Mouse (Mus musculus) forebrain, embryonic 15.5 days (tissue): ENCODE measurements around the gene Hoxc6. TPM values are rescaled to one million over a fixed set of nuclear protein-coding genes. Genes with fewer than 3 reads are reported as not detected.
A peak's percentile ranks its signal among the peaks of the same experiment; 100 is the strongest.

ENCODE experiments used
- ATAC-seq: fragments of 200-750 bp; cut with Nextera tagmentation; replicated peaks from 2 replicates; pipeline ENCODE4 v1.8.0; 2017; ENCODE audit warnings: mild to moderate bottlenecking, moderate TSS enrichment, moderate library complexity
- H3K27ac ChIP-seq: fragments of 300-500 bp; sonication (generic); replicated peaks from 2 replicates; pipeline ENCODE4 v1.5.1; 2015; ENCODE audit warnings: mild to moderate bottlenecking, inconsistent platforms
- H3K27me3 ChIP-seq: fragments of 300-500 bp; sonication (generic); 2 replicates; pipeline ENCODE4 v1.6.1; 2015; ENCODE audit warnings: inconsistent platforms
- H3K36me3 ChIP-seq: fragments of 300-500 bp; sonication (generic); 2 replicates; pipeline ENCODE4 v1.6.1; 2015; ENCODE audit warnings: mild to moderate bottlenecking, inconsistent platforms
- H3K4me1 ChIP-seq: fragments of 300-500 bp; sonication (generic); 2 replicates; pipeline ENCODE4 v1.6.1; 2015; ENCODE audit warnings: inconsistent platforms
- H3K4me2 ChIP-seq: fragments of 300-500 bp; sonication (generic); replicated peaks from 2 replicates; pipeline ENCODE4 v1.6.1; 2015; ENCODE audit warnings: mild to moderate bottlenecking, inconsistent platforms
- H3K4me3 ChIP-seq: fragments of 300-500 bp; sonication (generic); 2 replicates; pipeline ENCODE4 v1.5.1; 2015; ENCODE audit warnings: mild to moderate bottlenecking, inconsistent platforms
- H3K9ac ChIP-seq: fragments of 300-500 bp; sonication (generic); replicated peaks from 2 replicates; pipeline ENCODE4 v1.6.1; 2015; ENCODE audit warnings: mild to moderate bottlenecking, inconsistent platforms
- H3K9me3 ChIP-seq: fragments of 300-500 bp; sonication (generic); 2 replicates; pipeline ENCODE4 v1.6.1; 2016; ENCODE audit warnings: inconsistent platforms
- WGBS: fragments of 180-500 bp; shearing (Covaris S2); methylation state at CpG from one replicate; pipeline ENCODE4 v1.1.7; 2015; ENCODE audit warnings: mixed read lengths; 5-methylcytosine and 5-hydroxymethylcytosine counted together
- polyA plus RNA-seq: library from polyadenylated mRNA; unstranded; fragments of >200 nt; fragmentation: Nextera tagmentation; extraction: Ambion mirVana; gene quantifications from 2 replicates; pipeline ENCODE4 v1.2.1, GENCODE M21; 2015

Gene Hoxc6
- polyA plus RNA-seq, 1 experiment from 2014 or later, result not detected

- WGBS, result under 1% methylated on average over 28 of the region's 28 CpGs
- no peaks in the 10 kb centered on the region for H3K9me3 ChIP-seq
- no peak overlapping the region for H3K27ac ChIP-seq
- no peak overlapping the region for H3K9ac ChIP-seq
- H3K4me3 ChIP-seq, result no peak overlapping the region
- H3K4me1 ChIP-seq, result peaks cover 5% of the 10 kb centered on the region; the same call in 1 of the 2 replicates
- no peak overlapping the region for H3K4me2 ChIP-seq
- H3K36me3 ChIP-seq, result no peaks in the 10 kb centered on the region
- H3K27me3 ChIP-seq, result peaks cover 97% of the 10 kb centered on the region
- ATAC-seq, result no peak
These were observed 12.9 kb downstream of the Hoxc6 start for GRCm38 (mm10) chr15:103010847-103011555.

GRCm38 (mm10) chr15:103011928-103012486, 13.9 kb downstream of the Hoxc6 start:
- H3K9me3 ChIP-seq, result no peaks in the 10 kb centered on the region
- peaks cover 5% of the 10 kb centered on the region; the same call in 1 of the 2 replicates for H3K4me1 ChIP-seq
- peaks cover 97% of the 10 kb centered on the region for H3K27me3 ChIP-seq
- 2% methylated on average over 26 of the region's 26 CpGs for WGBS
- H3K9ac ChIP-seq, result no peak overlapping the region
- H3K27ac ChIP-seq, result no peak overlapping the region
- H3K4me3 ChIP-seq, result no peak overlapping the region
- H3K4me2 ChIP-seq, result no peak overlapping the region
- H3K36me3 ChIP-seq, result no peaks in the 10 kb centered on the region
- ATAC-seq, result no peak

- no peak overlapping the region for H3K4me3 ChIP-seq
- H3K9me3 ChIP-seq, result no peaks in the 10 kb centered on the region
- H3K27ac ChIP-seq, result no peak overlapping the region
- H3K27me3 ChIP-seq, result peaks cover 97% of the 10 kb centered on the region
- no peak for ATAC-seq
- 3% methylated on average over 17 of the region's 17 CpGs for WGBS
- no peak overlapping the region for H3K9ac ChIP-seq
- H3K4me1 ChIP-seq, result peaks cover 5% of the 10 kb centered on the region; the same call in 1 of the 2 replicates
- no peaks in the 10 kb centered on the region for H3K36me3 ChIP-seq
- no peak overlapping the region; the same call in 1 of the 2 replicates for H3K4me2 ChIP-seq
These were observed 15.4 kb downstream of the Hoxc6 start for GRCm38 (mm10) chr15:103013238-103013984.

GRCm38 (mm10) chr15:103014166-103015008, 16.3 kb downstream of the Hoxc6 start:
- Histone ChIP-seq H3K9me3 (no peaks in the 10 kb centered on the region), H3K36me3 (no peaks in the 10 kb centered on the region), H3K4me3 (no peak overlapping the region), H3K4me2 (no peak overlapping the region), H3K4me1 (peaks cover 5% of the 10 kb centered on the region; the same call in 1 of the 2 replicates), H3K27ac (no peak overlapping the region), H3K27me3 (peaks cover 97% of the 10 kb centered on the region), H3K9ac (no peak overlapping the region)
- ATAC-seq, result 0 out of 2 replicates have a peak, but pooled peaks have one; percentile 23
- under 1% methylated on average over 52 of the region's 57 CpGs for WGBS

- H3K27me3 ChIP-seq, result peaks cover 97% of the 10 kb centered on the region
- no peaks in the 10 kb centered on the region for H3K9me3 ChIP-seq
- no peak overlapping the region for H3K9ac ChIP-seq
- no peak overlapping the region for H3K4me2 ChIP-seq
- no peak for ATAC-seq
- no peak overlapping the region for H3K4me3 ChIP-seq
- no peak overlapping the region for H3K27ac ChIP-seq
- peaks cover 5% of the 10 kb centered on the region; the same call in 1 of the 2 replicates for H3K4me1 ChIP-seq
- WGBS, result under 1% methylated on average over 28 of the region's 28 CpGs
- H3K36me3 ChIP-seq, result no peaks in the 10 kb centered on the region
These were observed 16.9 kb downstream of the Hoxc6 start for GRCm38 (mm10) chr15:103015009-103015399.

- H3K4me1 ChIP-seq, result peaks cover 5% of the 10 kb centered on the region; the same call in 1 of the 2 replicates
- 1% methylated on average over 19 of the region's 19 CpGs for WGBS
- no peak for ATAC-seq
- H3K27ac ChIP-seq, result no peak overlapping the region
- H3K27me3 ChIP-seq, result peaks cover 97% of the 10 kb centered on the region
- no peaks in the 10 kb centered on the region for H3K36me3 ChIP-seq
- H3K9me3 ChIP-seq, result no peaks in the 10 kb centered on the region
- H3K4me2 ChIP-seq, result no peak overlapping the region
- no peak overlapping the region for H3K9ac ChIP-seq
- H3K4me3 ChIP-seq, result no peak overlapping the region
These were observed 17.5 kb downstream of the Hoxc6 start for GRCm38 (mm10) chr15:103015406-103016166.

- no peak within 1 kb of the TSS for H3K4me2 ChIP-seq
- no peak within 1 kb of the TSS for H3K9ac ChIP-seq
- WGBS, result 2% methylated on average over 9 of the region's 9 CpGs
- no peaks in the 10 kb centered on the region for H3K9me3 ChIP-seq
- H3K27ac ChIP-seq, result no peak within 1 kb of the TSS
- no peaks in the 10 kb centered on the region for H3K36me3 ChIP-seq
- peaks cover 99% of the 10 kb centered on the region for H3K27me3 ChIP-seq
- H3K4me3 ChIP-seq, result no peak within 1 kb of the TSS
- peaks cover 5% of the 10 kb centered on the region; the same call in 1 of the 2 replicates for H3K4me1 ChIP-seq
- ATAC-seq, result no peak
These were observed 20.6 kb downstream of the Hoxc6 start, which contains the start of gene Hoxc4 for GRCm38 (mm10) chr15:103018636-103019035. Gene Hoxc4 (plus strand): TSS chr15:103018934.

- H3K4me2 ChIP-seq, result no peak overlapping the region
- H3K9me3 ChIP-seq, result no peaks in the 10 kb centered on the region
- WGBS, result 1% methylated on average over 8 of the region's 8 CpGs
- no peak for ATAC-seq
- no peak overlapping the region for H3K9ac ChIP-seq
- H3K27ac ChIP-seq, result no peak overlapping the region
- no peaks in the 10 kb centered on the region for H3K36me3 ChIP-seq
- peaks cover 99% of the 10 kb centered on the region for H3K27me3 ChIP-seq
- H3K4me3 ChIP-seq, result no peak overlapping the region
- no peaks in the 10 kb centered on the region for H3K4me1 ChIP-seq
These were observed 22.9 kb downstream of the Hoxc6 start for GRCm38 (mm10) chr15:103020899-103021418.

GRCm38 (mm10) chr15:103021544-103021943, 23.5 kb downstream of the Hoxc6 start:
- H3K9ac ChIP-seq, result no peak overlapping the region
- no peaks in the 10 kb centered on the region for H3K4me1 ChIP-seq
- no peak overlapping the region for H3K4me3 ChIP-seq
- no peaks in the 10 kb centered on the region for H3K9me3 ChIP-seq
- 6% methylated on average over 8 of the region's 8 CpGs for WGBS
- ATAC-seq, result no peak
- no peak overlapping the region for H3K4me2 ChIP-seq
- no peak overlapping the region for H3K27ac ChIP-seq
- H3K36me3 ChIP-seq, result no peaks in the 10 kb centered on the region
- H3K27me3 ChIP-seq, result peaks cover 99% of the 10 kb centered on the region

GRCm38 (mm10) chr15:103024131-103024530, 26.1 kb downstream of the Hoxc6 start:
- H3K27ac ChIP-seq, result no peak overlapping the region
- H3K27me3 ChIP-seq, result peaks cover 99% of the 10 kb centered on the region
- no peaks in the 10 kb centered on the region for H3K36me3 ChIP-seq
- no peak for ATAC-seq
- no peak overlapping the region for H3K4me3 ChIP-seq
- WGBS, result 2% methylated on average over 2 of the region's 2 CpGs
- no peak overlapping the region for H3K9ac ChIP-seq
- H3K4me1 ChIP-seq, result no peaks in the 10 kb centered on the region
- H3K4me2 ChIP-seq, result no peak overlapping the region
- no peaks in the 10 kb centered on the region for H3K9me3 ChIP-seq
